Mouse (Mus musculus): Measurements from ENCODE around the gene Jag2.
A peak's percentile ranks its signal among the peaks of the same experiment; 100 is the strongest.

The Jag2 gene

GRCm38 (mm10) chr12:112929562-112930352, at the start of gene Jag2:
Gene Jag2 (minus strand): TSS chr12:112929776.
- DNase-seq, result peak; percentile 82

GRCm38 (mm10) chr12:112977156-112977555, 47.6 kb upstream of the Jag2 start:
- no peak for DNase-seq

- peak; percentile 89 for DNase-seq
Measured at GRCm38 (mm10) chr12:112976371-112977073, 46.9 kb upstream of the Jag2 start, which contains the start of gene Btbd6. Gene Btbd6 (plus strand): TSS chr12:112976482.

- no peak for DNase-seq
Measured at GRCm38 (mm10) chr12:112974736-112975135, 45.2 kb upstream of the Jag2 start.

GRCm38 (mm10) chr12:112969616-112970015, 40.0 kb upstream of the Jag2 start:
- DNase-seq, result no peak

- no peak for DNase-seq
Measured at GRCm38 (mm10) chr12:112968943-112969342, 39.4 kb upstream of the Jag2 start.

- no peak for DNase-seq
Measured at GRCm38 (mm10) chr12:112965783-112966182, 36.2 kb upstream of the Jag2 start.

GRCm38 (mm10) chr12:112961872-112962271, 32.3 kb upstream of the Jag2 start:
- DNase-seq, result no peak

- no peak for DNase-seq
Measured at GRCm38 (mm10) chr12:112961428-112961827, 31.9 kb upstream of the Jag2 start.

GRCm38 (mm10) chr12:112959421-112959820, 29.8 kb upstream of the Jag2 start:
- DNase-seq, result no peak

- DNase-seq, result no peak
Measured at GRCm38 (mm10) chr12:112958303-112958702, 28.7 kb upstream of the Jag2 start.

- peak; percentile 51 for DNase-seq
Measured at GRCm38 (mm10) chr12:112955800-112956199, 26.2 kb upstream of the Jag2 start.

- no peak for DNase-seq
Measured at GRCm38 (mm10) chr12:112952926-112953565, 23.5 kb upstream of the Jag2 start.

- DNase-seq, result no peak
Measured at GRCm38 (mm10) chr12:112952433-112952832, 22.9 kb upstream of the Jag2 start.

- DNase-seq, result no peak
Measured at GRCm38 (mm10) chr12:112951150-112951842, 21.7 kb upstream of the Jag2 start.

GRCm38 (mm10) chr12:112950761-112951129, 21.2 kb upstream of the Jag2 start:
- DNase-seq, result no peak

- peak; percentile 94 for DNase-seq
Measured at GRCm38 (mm10) chr12:112950040-112950760, 20.6 kb upstream of the Jag2 start.

- DNase-seq, result no peak
Measured at GRCm38 (mm10) chr12:112947307-112947706, 17.7 kb upstream of the Jag2 start.

GRCm38 (mm10) chr12:112943669-112944068, 14.1 kb upstream of the Jag2 start:
- DNase-seq, result no peak

GRCm38 (mm10) chr12:112941776-112942713, 12.5 kb upstream of the Jag2 start, which contains the start of gene Nudt14:
Gene Nudt14 (minus strand): TSS chr12:112942124.
- DNase-seq, result peak; percentile 79

- no peak for DNase-seq
Measured at GRCm38 (mm10) chr12:112941156-112941775, 11.7 kb upstream of the Jag2 start.

All from right cerebral cortex, postnatal 25 days (tissue).